Mouse (Mus musculus): ENCODE measurements around the gene Pex14. TPM values are rescaled to one million over a fixed set of nuclear protein-coding genes. Genes with fewer than 3 reads are reported as not detected.

Gene Pex14
- total RNA-seq, 2 experiments from 2014 or later, result 26.5 to 27.2 TPM

GRCm38 (mm10) chr4:149060621-149061431 lies 38.9 kb downstream of the Pex14 start:
- DNase-seq, result no peak
- intact Hi-C loops (cut with DNase I), result loop anchor here (5.0 kb wide), 1 partner anchor 319 kb away; no protein-coding TSS in a partner anchor

GRCm38 (mm10) chr4:149059713-149060112 lies 40.0 kb downstream of the Pex14 start:
- intact Hi-C loops (cut with DNase I), result loop anchor here (5.0 kb wide), 1 partner anchor 317 kb away; no protein-coding TSS in a partner anchor
- DNase-seq, result no peak

GRCm38 (mm10) chr4:149058298-149058697 lies 41.4 kb downstream of the Pex14 start:
- intact Hi-C loops (cut with DNase I), result no loop called here

GRCm38 (mm10) chr4:149057470-149057869 lies 42.2 kb downstream of the Pex14 start:
- intact Hi-C loops (cut with DNase I), result no loop called here
- no peak for DNase-seq

More at GRCm38 (mm10) chr4:149058298-149058697, 41.4 kb downstream of the Pex14 start:
- no peak for DNase-seq

- DNase-seq, result no peak
- intact Hi-C loops (cut with DNase I), result no loop called here
Observed at GRCm38 (mm10) chr4:149056957-149057356, 42.7 kb downstream of the Pex14 start.

- DNase-seq, result no peak
Observed at GRCm38 (mm10) chr4:149055847-149056246, 43.8 kb downstream of the Pex14 start.

GRCm38 (mm10) chr4:149049351-149050159 lies 50.1 kb downstream of the Pex14 start:
- peak; percentile 64 to 68 for DNase-seq

More at GRCm38 (mm10) chr4:149055847-149056246, 43.8 kb downstream of the Pex14 start:
- intact Hi-C loops (cut with DNase I), result no loop called here

GRCm38 (mm10) chr4:149048625-149049228 lies 50.9 kb downstream of the Pex14 start:
- DNase-seq, result peak; percentile 36 to 37
- intact Hi-C loops (cut with DNase I), result loop anchor here (5.0 kb wide), 3 partner anchors 86 to 301 kb away; no protein-coding TSS in a partner anchor

More at GRCm38 (mm10) chr4:149049351-149050159, 50.1 kb downstream of the Pex14 start:
- intact Hi-C loops (cut with DNase I), result loop anchor here (5.0 kb wide), 3 partner anchors 87 to 302 kb away; no protein-coding TSS in a partner anchor

GRCm38 (mm10) chr4:149047360-149047759 lies 52.3 kb downstream of the Pex14 start:
- DNase-seq, result peak; percentile 79 to 82
- intact Hi-C loops (cut with DNase I), result loop anchor here (5.0 kb wide), 3 partner anchors 85 to 300 kb away; no protein-coding TSS in a partner anchor

- DNase-seq, result no peak
- intact Hi-C loops (cut with DNase I), result loop anchor here (5.0 kb wide), 3 partner anchors 84 to 299 kb away; no protein-coding TSS in a partner anchor
Observed at GRCm38 (mm10) chr4:149045885-149046284, 53.8 kb downstream of the Pex14 start.

- no peak for DNase-seq
- intact Hi-C loops (cut with DNase I), result no loop called here
Observed at GRCm38 (mm10) chr4:149040289-149040688, 59.4 kb downstream of the Pex14 start.

- intact Hi-C loops (cut with DNase I), result no loop called here
- no peak for DNase-seq
Observed at GRCm38 (mm10) chr4:149037706-149038105, 62.0 kb downstream of the Pex14 start.

GRCm38 (mm10) chr4:149036592-149036991 lies 63.1 kb downstream of the Pex14 start:
- DNase-seq, result no peak
- intact Hi-C loops (cut with DNase I), result no loop called here

GRCm38 (mm10) chr4:149031507-149031906 lies 68.2 kb downstream of the Pex14 start:
- intact Hi-C loops (cut with DNase I), result no loop called here
- no peak for DNase-seq

GRCm38 (mm10) chr4:149027571-149027970 lies 72.1 kb downstream of the Pex14 start:
- intact Hi-C loops (cut with DNase I), result no loop called here
- no peak for DNase-seq

GRCm38 (mm10) chr4:149025242-149025641 lies 74.4 kb downstream of the Pex14 start:
- no peak for DNase-seq
- intact Hi-C loops (cut with DNase I), result no loop called here

- intact Hi-C loops (cut with DNase I), result no loop called here
- DNase-seq, result no peak
Observed at GRCm38 (mm10) chr4:149021021-149021420, 78.7 kb downstream of the Pex14 start.

- DNase-seq, result no peak
- intact Hi-C loops (cut with DNase I), result no loop called here
Observed at GRCm38 (mm10) chr4:149019456-149019855, 80.2 kb downstream of the Pex14 start.

- intact Hi-C loops (cut with DNase I), result no loop called here
- no peak for DNase-seq
Observed at GRCm38 (mm10) chr4:149006756-149007155, 92.9 kb downstream of the Pex14 start.

- DNase-seq, result no peak
- intact Hi-C loops (cut with DNase I), result no loop called here
Observed at GRCm38 (mm10) chr4:149006107-149006506, 93.6 kb downstream of the Pex14 start.

Data from heart, postnatal 10 days (tissue).